8 mouse cellular contexts compared by ENCODE assay signal in the genomic region with DNA sequence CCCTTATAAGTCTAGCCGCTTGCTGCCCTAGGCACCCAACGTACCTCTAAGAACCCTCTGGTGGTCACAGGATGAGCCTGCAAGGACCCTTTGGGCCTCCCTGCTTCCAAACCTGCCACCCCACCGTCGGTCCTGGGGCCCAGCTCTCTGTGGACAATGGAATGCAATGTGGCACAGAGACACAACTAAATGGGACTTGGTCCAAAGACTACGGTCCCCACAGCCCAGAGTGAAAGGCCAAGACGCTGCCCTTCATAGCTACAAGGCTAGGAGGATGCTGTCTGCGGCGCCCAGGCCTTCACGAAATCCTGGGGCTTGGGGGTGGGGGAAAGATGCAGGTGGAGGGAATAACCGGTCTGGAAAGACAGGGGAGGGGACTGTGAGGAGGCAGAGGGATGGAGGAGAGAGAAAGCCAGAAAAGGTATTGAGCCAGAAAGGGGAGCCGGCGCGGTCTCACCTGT. TPM values are rescaled to one million over a fixed set of nuclear protein-coding genes. Genes with fewer than 3 reads are reported as not detected.
DNase-seq lines count a peak whose midpoint lies in the region; ATAC-seq and TF ChIP-seq lines count a peak whose summit lies in the region.

No protein-coding gene starts in this region.

- intact Hi-C loops in heart, adult 2 months (cut with DNase I) = no loop called here
- intact Hi-C loops in heart, postnatal 25 days (cut with DNase I) = no loop called here

- peaks cover 2% of the 10 kb centered on the region; the same call in 1 of the 2 replicates for H3K4me1 ChIP-seq in heart, adult 2 months (ENCODE audit: control insufficient read depth, insufficient read depth, low read length)
- H3K4me1 ChIP-seq in spleen, adult 2 months (ENCODE audit: control insufficient read depth, insufficient read depth, insufficient read length) = peaks cover 9% of the 10 kb centered on the region
- H3K4me1 ChIP-seq in neural tube, embryonic 11.5 days (ENCODE audit: control insufficient read depth, insufficient read depth, low read length) = peaks cover 6% of the 10 kb centered on the region; the same call in 1 of the 2 replicates

- no peaks in the 10 kb centered on the region for H3K27me3 ChIP-seq in heart, adult 2 months (ENCODE audit: control insufficient read depth, insufficient read depth, low read length)
- peaks cover 4% of the 10 kb centered on the region; the same call in 1 of the 2 replicates for H3K27me3 ChIP-seq in spleen, adult 2 months (ENCODE audit: control insufficient read depth, insufficient read depth, low read length)
- H3K27me3 ChIP-seq in neural tube, embryonic 11.5 days (ENCODE audit: control insufficient read depth, insufficient read depth, low read length) = peaks cover 8% of the 10 kb centered on the region; the same call in 1 of the 2 replicates

- no peaks in the 10 kb centered on the region for H3K9me3 ChIP-seq in neural tube, embryonic 11.5 days (ENCODE audit: control insufficient read depth, low read length)

- peak overlapping the region; percentile 32 for H3K4me3 ChIP-seq in heart, adult 2 months
- peak overlapping the region; percentile 22; the same call in 1 of the 2 replicates for H3K4me3 ChIP-seq in spleen, adult 2 months (ENCODE audit: extremely low read depth, insufficient read depth, insufficient read length)
- H3K4me3 ChIP-seq in neural tube, embryonic 11.5 days (ENCODE audit: low read depth, low read length) = peak overlapping the region; percentile 45

- no peak for DNase-seq in heart, adult 2 months
- no peak for DNase-seq in heart, postnatal 25 days (ENCODE audit: low spot score)
- no peak for DNase-seq in spleen, adult 2 months (ENCODE audit: low read depth in 1 of 2, low spot score in 2 of 2)
- no peak for DNase-seq in spleen, postnatal 10 days (ENCODE audit: low spot score in 2 of 2)
- peak; percentile 39 for DNase-seq in induced T-regulatory cell, adult 2 months (ENCODE audit: low read depth)
- DNase-seq in neural tube, embryonic 11.5 days (ENCODE audit: low spot score) = peak; percentile 42
- DNase-seq in adipocyte (ENCODE audit: low spot score) = no peak
- no peak for DNase-seq in urinary bladder, adult 18-20 months (ENCODE audit: low spot score in 2 of 2)

- peak; percentile 38 for TF ChIP-seq CTCF in heart, adult 2 months (IDR thresholded peaks at IDR 0.05)
- no peak for TF ChIP-seq CTCF in spleen, adult 2 months (IDR thresholded peaks at IDR 0.05; ENCODE audit: extremely low read depth, insufficient read depth, insufficient read length, insufficient replicate concordance)

- peak overlapping the region; percentile 67 for H3K4me2 ChIP-seq in neural tube, embryonic 11.5 days (ENCODE audit: low read depth)

- no peak overlapping the region for H3K27ac ChIP-seq in heart, adult 2 months
- no peak overlapping the region for H3K27ac ChIP-seq in spleen, adult 2 months (ENCODE audit: insufficient read depth, low read length)
- H3K27ac ChIP-seq in neural tube, embryonic 11.5 days (ENCODE audit: low read depth, low read length) = peak overlapping the region; percentile 89

- TF ChIP-seq EP300 in heart, adult 2 months (IDR thresholded peaks at IDR 0.05; ENCODE audit: insufficient read depth, low read depth, low read length) = no peak

- H3K79me2 ChIP-seq in heart, adult 2 months (replicated peaks; ENCODE audit: control insufficient read depth, insufficient read depth, low read length) = no peaks in the 10 kb centered on the region

- 0 out of 2 replicates have a peak overlapping the region, but pooled peaks have one; percentile 2 for H3K9ac ChIP-seq in heart, adult 2 months (ENCODE audit: low read depth, low read length)
- H3K9ac ChIP-seq in neural tube, embryonic 11.5 days (ENCODE audit: low read length) = peak overlapping the region; percentile 64

- ATAC-seq in neural tube, embryonic 11.5 days (ENCODE audit: insufficient read depth, low FRiP score, low TSS enrichment) = no peak

- TF ChIP-seq POLR2A in heart, adult 2 months (IDR thresholded peaks at IDR 0.05; ENCODE audit: insufficient read depth, low read depth, low read length) = no peak
- TF ChIP-seq POLR2A in spleen, adult 2 months (IDR thresholded peaks at IDR 0.05; ENCODE audit: low read depth, low read length) = no peak

- 11% methylated on average over 13 of the region's 13 CpGs for WGBS in heart, adult 2 months
- WGBS in spleen, adult 2 months = 36% methylated on average over 13 of the region's 13 CpGs
- 17% methylated on average over 13 of the region's 13 CpGs for WGBS in neural tube, embryonic 11.5 days

- no peaks in the 10 kb centered on the region for H3K36me3 ChIP-seq in heart, adult 2 months (ENCODE audit: control insufficient read depth, insufficient read depth, low read length)
- 0 out of 2 replicates have a peak, but pooled peaks cover 1% of the 10 kb centered on the region for H3K36me3 ChIP-seq in spleen, adult 2 months (ENCODE audit: control insufficient read depth, insufficient read depth, low read length)
- no peaks in the 10 kb centered on the region; the same call in 1 of the 2 replicates for H3K36me3 ChIP-seq in neural tube, embryonic 11.5 days (ENCODE audit: control insufficient read depth, insufficient read depth, low read length)

RNA-seq across cellular contexts. Expression of a gene that starts 0.8 kb away (rescaled TPM):
- under 1 TPM; 0.23 to 0.52 TPM for total RNA-seq in heart, adult 2 months (2021)
- polyA plus RNA-seq in heart, adult 2 months (2012; rRNA removed) = 0.67 and 1.4 TPM in 2 replicates
- 1 to 10 TPM in 1 of 2 experiments, under 1 TPM in 1; 0.49 to 1.1 TPM for total RNA-seq in heart, postnatal 25 days (2021)
- polyA plus RNA-seq in spleen, adult 2 months (2012; rRNA removed) = 0.37 and 0.60 TPM in 2 replicates
- polyA plus RNA-seq in neural tube, embryonic 11.5 days (2014; fragmentation: Nextera tagmentation; extraction: Ambion mirVana) = 46.5 and 50.1 TPM in 2 replicates

RNA-seq across cellular contexts. Expression of a gene that starts 20.8 kb away (rescaled TPM):
- 10 to 100 TPM; 85.1 to 95.8 TPM for total RNA-seq in heart, adult 2 months (2021)
- polyA plus RNA-seq in heart, adult 2 months (2012; rRNA removed) = 110 and 131 TPM in 2 replicates
- 100 to 1,000 TPM in 1 of 2 experiments, 10 to 100 TPM in 1; 98.2 to 109 TPM for total RNA-seq in heart, postnatal 25 days (2021)
- polyA plus RNA-seq in spleen, adult 2 months (2012; rRNA removed) = 88.6 and 125 TPM in 2 replicates
- 41.0 and 43.4 TPM in 2 replicates for polyA plus RNA-seq in neural tube, embryonic 11.5 days (2014; fragmentation: Nextera tagmentation; extraction: Ambion mirVana)

RNA-seq across cellular contexts. Expression of a gene that starts 33.4 kb away (rescaled TPM):
- not detected for total RNA-seq in heart, adult 2 months (2021)
- polyA plus RNA-seq in heart, adult 2 months (2012; rRNA removed) = not detected in 2 replicates
- total RNA-seq in heart, postnatal 25 days (2021) = not detected
- polyA plus RNA-seq in spleen, adult 2 months (2012; rRNA removed) = not detected in 2 replicates
- polyA plus RNA-seq in neural tube, embryonic 11.5 days (2014; fragmentation: Nextera tagmentation; extraction: Ambion mirVana) = not detected in 2 replicates

RNA-seq across cellular contexts. Expression of a gene that starts 53.3 kb away (rescaled TPM):
- total RNA-seq in heart, adult 2 months (2021) = 1 to 10 TPM; 6.0 to 7.6 TPM
- polyA plus RNA-seq in heart, adult 2 months (2012; rRNA removed) = 7.6 and 9.5 TPM in 2 replicates
- total RNA-seq in heart, postnatal 25 days (2021) = 1 to 10 TPM; 5.8 to 7.0 TPM
- 2.4 and 13.7 TPM in 2 replicates for polyA plus RNA-seq in spleen, adult 2 months (2012; rRNA removed)
- polyA plus RNA-seq in neural tube, embryonic 11.5 days (2014; fragmentation: Nextera tagmentation; extraction: Ambion mirVana) = 9.3 and 11.8 TPM in 2 replicates

RNA-seq across cellular contexts. Expression of a gene that starts 58.4 kb away (rescaled TPM):
- total RNA-seq in heart, adult 2 months (2021) = 10 to 100 TPM; 25.6 to 28.5 TPM
- polyA plus RNA-seq in heart, adult 2 months (2012; rRNA removed) = 47.8 and 54.1 TPM in 2 replicates
- total RNA-seq in heart, postnatal 25 days (2021) = 10 to 100 TPM; 23.9 to 24.3 TPM
- 233 and 234 TPM in 2 replicates for polyA plus RNA-seq in spleen, adult 2 months (2012; rRNA removed)
- 95.8 and 103 TPM in 2 replicates for polyA plus RNA-seq in neural tube, embryonic 11.5 days (2014; fragmentation: Nextera tagmentation; extraction: Ambion mirVana)

Comparison
In these comparisons a context has a peak if more than half of its experiments do, and no peak if none do; other contexts are left out.
1. DNase-seq: peak in induced T-regulatory cell, adult 2 months (single experiment) and neural tube, embryonic 11.5 days (single experiment); none in heart, adult 2 months (0 of 2), heart, postnatal 25 days (single experiment), spleen, adult 2 months (0 of 2), spleen, postnatal 10 days (0 of 2), adipocyte (single experiment) and urinary bladder, adult 18-20 months (0 of 2).
2. RNA of a gene that starts 0.8 kb away (polyA plus RNA-seq): 46.5 to 50.1 TPM in neural tube, embryonic 11.5 days; 0.67 to 1.4 TPM in heart, adult 2 months and 0.37 to 0.60 TPM in spleen, adult 2 months; every median in the first group is over 10 times any median in the second.
3. Peak in every context shown above with its lines, with median percentiles within 50 percentile points of each other: H3K4me3 ChIP-seq.